Mouse (Mus musculus) lung, embryonic 14.5 days (tissue): Measurements from ENCODE around the gene U2af2. TPM values are rescaled to one million over a fixed set of nuclear protein-coding genes. Genes with fewer than 3 reads are reported as not detected.
A peak's percentile ranks its signal among the peaks of the same experiment; 100 is the strongest.
"Not testable (repeated sequence)": the region's sequence is repeated elsewhere in the genome, so short reads cannot be mapped to it uniquely, and the experiment has no call there.

Experiments
- ATAC-seq: fragments of 200-750 bp; cut with Nextera tagmentation; 2 replicates; pipeline ENCODE4 v1.8.0; 2017; ENCODE audit warnings: mild to moderate bottlenecking, moderate TSS enrichment, moderate library complexity; ENCODE audit not compliant: insufficient read depth
- DNase-seq: peaks from one replicate; pipeline ENCODE4 v3.0.0-alpha.2; 2015
- H3K27ac ChIP-seq: fragments of 300-500 bp; sonication (generic); 2 replicates; pipeline ENCODE4 v1.5.1; 2014; ENCODE audit warnings: low read depth, mild to moderate bottlenecking, moderate library complexity
- H3K27me3 ChIP-seq: fragments of 300-500 bp; sonication (generic); 2 replicates; pipeline ENCODE4 v1.6.1; 2014; ENCODE audit warnings: low read length, control low read depth; ENCODE audit not compliant: insufficient read depth
- H3K36me3 ChIP-seq: fragments of 300-500 bp; sonication (generic); 2 replicates; pipeline ENCODE4 v1.6.1; 2014; ENCODE audit warnings: control low read depth; ENCODE audit not compliant: insufficient read depth
- H3K4me1 ChIP-seq: fragments of 300-500 bp; sonication (generic); 2 replicates; pipeline ENCODE4 v1.6.1; 2014; ENCODE audit warnings: antibody characterized with exemption, control low read depth; ENCODE audit not compliant: insufficient read depth
- H3K4me2 ChIP-seq: fragments of 300-500 bp; sonication (generic); 2 replicates; pipeline ENCODE4 v1.6.1; 2014; ENCODE audit warnings: mild to moderate bottlenecking
- H3K4me3 ChIP-seq: fragments of 300-500 bp; sonication (generic); 2 replicates; pipeline ENCODE4 v1.5.1; 2014; ENCODE audit warnings: low read depth, low read length
- H3K9ac ChIP-seq: fragments of 300-500 bp; sonication (generic); 2 replicates; pipeline ENCODE4 v1.6.1; 2014
- H3K9me3 ChIP-seq: fragments of 300-500 bp; sonication (generic); 2 replicates; pipeline ENCODE4 v1.6.1; 2016; ENCODE audit warnings: low read depth, low read length, control low read depth
- CTCF ChIP-seq: IDR thresholded peaks from 2 replicates; pipeline ENCODE4 v1.5.1; 2016; ENCODE audit warnings: antibody characterized with exemption, low read depth
- WGBS: fragments of 180-500 bp; shearing (Covaris S2); extraction: QIAGEN DNeasy Blood & Tissue Kit; methylation state at CpG from one replicate; pipeline ENCODE4 v1.1.7; 2014; 5-methylcytosine and 5-hydroxymethylcytosine counted together
- polyA plus RNA-seq: library from polyadenylated mRNA; unstranded; fragments of >200 nt; fragmentation: Nextera tagmentation; extraction: Ambion mirVana; gene quantifications from 2 replicates; pipeline ENCODE4 v1.2.1, GENCODE M21; 2014

Gene U2af2
- polyA plus RNA-seq, 1 experiment from 2014 or later, result 162 TPM

GRCm38 (mm10) chr7:5076931-5077330, 15.0 kb downstream of the U2af2 start:
- Histone ChIP-seq H3K9me3 (no peaks in the 10 kb centered on the region), H3K36me3 (peaks cover 70% of the 10 kb centered on the region), H3K9ac (no peak overlapping the region), H3K27me3 (no peaks in the 10 kb centered on the region), H3K4me1 (no peaks in the 10 kb centered on the region), H3K4me2 (no peak overlapping the region), H3K27ac (no peak overlapping the region), H3K4me3 (no peak overlapping the region)
- ATAC-seq, result no peak
- WGBS, result 75% methylated on average over 2 of the region's 2 CpGs
- no peak for TF ChIP-seq CTCF
- DNase-seq, result no peak

DNA sequence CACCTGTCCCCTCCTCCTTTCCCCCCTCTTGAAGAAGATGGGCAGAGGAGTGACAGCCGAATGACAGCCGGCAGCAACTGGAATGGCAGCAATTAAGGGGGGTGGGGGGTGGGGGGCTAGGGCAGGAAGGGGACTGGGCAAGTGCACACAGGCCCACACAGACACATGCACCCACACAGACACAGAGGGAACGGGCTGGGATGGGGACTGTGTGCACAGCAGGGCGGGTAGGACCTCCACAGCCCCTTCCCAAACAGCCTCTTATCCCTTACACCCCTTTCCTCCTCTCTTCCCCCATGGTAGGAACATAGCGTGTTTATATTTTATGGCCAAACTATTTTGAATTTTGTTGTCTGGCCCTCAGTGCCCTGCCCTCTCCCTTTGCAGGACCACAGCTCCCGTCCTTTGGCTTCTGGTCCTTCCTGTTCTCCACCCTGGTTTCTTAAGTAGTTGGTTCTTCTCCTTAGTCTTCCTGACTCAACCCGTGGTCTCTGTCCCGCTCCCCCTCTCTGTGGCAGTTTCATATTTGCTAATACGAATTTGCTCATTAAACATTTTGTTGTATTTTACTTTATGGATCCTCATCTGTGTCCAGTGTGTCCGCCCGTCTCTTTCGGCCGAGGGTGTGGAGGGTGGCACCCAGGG, 17.5 kb downstream of the U2af2 start:
- H3K4me1 ChIP-seq, DNase-seq, H3K9me3 ChIP-seq, H3K27me3 ChIP-seq: not testable (repeated sequence)
- H3K27ac ChIP-seq, result peak overlapping the region; percentile 95
- H3K9ac ChIP-seq, result peak overlapping the region; percentile 29; the same call in 1 of the 2 replicates
- 41% methylated on average over 10 of the region's 13 CpGs for WGBS
- peaks cover 63% of the 10 kb centered on the region for H3K36me3 ChIP-seq
- H3K4me3 ChIP-seq, result peak overlapping the region; percentile 98
- H3K4me2 ChIP-seq, result peak overlapping the region; percentile 87
- peak; percentile 39 for ATAC-seq

- TF ChIP-seq CTCF, result no peak
- Histone ChIP-seq H3K9me3 (no peaks in the 10 kb centered on the region), H3K9ac (peak within 1 kb of the TSS; percentile 95), H3K4me2 (peak within 1 kb of the TSS; percentile 87), H3K36me3 (peaks cover 62% of the 10 kb centered on the region), H3K4me3 (peak within 1 kb of the TSS; percentile 98), H3K4me1 (no peaks in the 10 kb centered on the region), H3K27me3 (no peaks in the 10 kb centered on the region), H3K27ac (peak within 1 kb of the TSS; percentile 95)
- WGBS, result under 1% methylated on average over 81 of the region's 81 CpGs
- DNase-seq, result peak; percentile 99
- ATAC-seq, result peak; percentile 98
Observed at GRCm38 (mm10) chr7:5080010-5080751, 18.2 kb downstream of the U2af2 start, which contains the start of gene Epn1. Gene Epn1, plus strand, starts transcription at chr7:5080235.

DNA sequence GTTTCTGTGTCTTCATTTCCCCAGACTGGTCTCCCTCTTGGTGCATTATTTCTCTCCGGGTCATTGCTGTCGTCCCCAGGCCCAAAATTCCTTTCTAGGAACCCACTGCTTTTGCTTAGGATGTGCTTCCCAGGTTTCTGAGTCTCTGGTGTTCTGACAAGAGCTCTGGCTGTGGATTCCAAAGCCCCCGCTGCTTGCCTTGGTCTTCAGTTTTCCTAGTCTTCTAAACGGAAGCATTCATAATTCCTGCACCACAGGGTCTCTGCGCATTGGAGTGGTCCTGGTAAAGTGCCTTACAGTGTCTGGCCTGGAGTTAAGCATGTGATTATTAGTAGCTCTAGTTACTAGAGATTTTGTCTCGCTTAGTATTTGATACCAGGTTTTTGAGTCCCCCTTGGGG, 18.9 kb downstream of the U2af2 start:
- no peak for TF ChIP-seq CTCF
- H3K4me1 ChIP-seq, result no peaks in the 10 kb centered on the region
- peak overlapping the region; percentile 95 for H3K27ac ChIP-seq
- WGBS, result 12% methylated on average over 6 of the region's 6 CpGs
- H3K36me3 ChIP-seq, result peaks cover 63% of the 10 kb centered on the region
- no peaks in the 10 kb centered on the region for H3K27me3 ChIP-seq
- peak overlapping the region; percentile 87 for H3K4me2 ChIP-seq
- H3K4me3 ChIP-seq, result peak overlapping the region; percentile 98
- DNase-seq (no peak), ATAC-seq (no peak)
- H3K9me3 ChIP-seq, result no peaks in the 10 kb centered on the region
- peak overlapping the region; percentile 95 for H3K9ac ChIP-seq

- ATAC-seq (no peak), DNase-seq (no peak)
- Histone ChIP-seq H3K36me3 (peaks cover 64% of the 10 kb centered on the region), H3K27me3 (no peaks in the 10 kb centered on the region), H3K4me2 (peak overlapping the region; percentile 87), H3K9me3 (no peaks in the 10 kb centered on the region), H3K27ac (peak overlapping the region; percentile 95; the same call in 1 of the 2 replicates), H3K4me1 (no peaks in the 10 kb centered on the region), H3K9ac (peak overlapping the region; percentile 95), H3K4me3 (peak overlapping the region; percentile 98)
- 62% methylated on average over 6 of the region's 6 CpGs for WGBS
- TF ChIP-seq CTCF, result no peak
Observed at GRCm38 (mm10) chr7:5081241-5081640, 19.3 kb downstream of the U2af2 start.

- ATAC-seq (no peak), DNase-seq (no peak)
- Histone ChIP-seq H3K27ac (no peak overlapping the region), H3K4me1 (no peaks in the 10 kb centered on the region), H3K27me3 (no peaks in the 10 kb centered on the region), H3K36me3 (peaks cover 62% of the 10 kb centered on the region), H3K4me3 (peak overlapping the region; percentile 98; the same call in 1 of the 2 replicates), H3K9ac (no peak overlapping the region), H3K9me3 (no peaks in the 10 kb centered on the region), H3K4me2 (peak overlapping the region; percentile 87)
- no peak for TF ChIP-seq CTCF
- 92% methylated on average over 2 of the region's 2 CpGs for WGBS
Observed at GRCm38 (mm10) chr7:5081939-5082338, 20.0 kb downstream of the U2af2 start.

GRCm38 (mm10) chr7:5083325-5084105, 21.6 kb downstream of the U2af2 start:
- no peak overlapping the region for H3K9ac ChIP-seq
- H3K9me3 ChIP-seq, result no peaks in the 10 kb centered on the region
- no peaks in the 10 kb centered on the region for H3K27me3 ChIP-seq
- no peak overlapping the region for H3K27ac ChIP-seq
- no peaks in the 10 kb centered on the region for H3K4me1 ChIP-seq
- no peak for ATAC-seq
- H3K36me3 ChIP-seq, result peaks cover 63% of the 10 kb centered on the region
- H3K4me3 ChIP-seq, result no peak overlapping the region
- 89% methylated on average over 18 of the region's 18 CpGs for WGBS
- no peak for TF ChIP-seq CTCF
- no peak for DNase-seq
- H3K4me2 ChIP-seq, result no peak overlapping the region
